Mouse (Mus musculus) forebrain, embryonic 10.5 days (tissue): ENCODE results near the gene Reep3. TPM values are rescaled to one million over a fixed set of nuclear protein-coding genes. Genes with fewer than 3 reads are reported as not detected.

ENCODE experiments used
- DNase-seq: peaks from one replicate; pipeline ENCODE4 v3.0.0-alpha.2; 2017; ENCODE audit warnings: low spot score; ENCODE audit errors: extremely low spot score
- H3K27ac ChIP-seq: fragments of 300-500 bp; sonication (generic); 2 replicates; pipeline ENCODE4 v1.5.1; 2016; ENCODE audit warnings: mild to moderate bottlenecking
- H3K27me3 ChIP-seq: fragments of 300-500 bp; sonication (generic); 2 replicates; pipeline ENCODE4 v1.6.1; 2016; ENCODE audit warnings: mild to moderate bottlenecking; ENCODE audit not compliant: poor library complexity, severe bottlenecking
- H3K36me3 ChIP-seq: fragments of 300-500 bp; sonication (generic); replicated peaks from 2 replicates; pipeline ENCODE4 v1.6.1; 2016; ENCODE audit warnings: mild to moderate bottlenecking, moderate library complexity
- H3K4me1 ChIP-seq: fragments of 300-500 bp; sonication (generic); 2 replicates; pipeline ENCODE4 v1.6.1; 2016
- H3K4me3 ChIP-seq: fragments of 300-500 bp; sonication (generic); 2 replicates; pipeline ENCODE4 v1.5.1; 2016; ENCODE audit warnings: mild to moderate bottlenecking, moderate library complexity
- H3K9me3 ChIP-seq: fragments of 300-500 bp; sonication (generic); 2 replicates; pipeline ENCODE4 v1.6.1; 2016; ENCODE audit warnings: mild to moderate bottlenecking, moderate library complexity
- WGBS: fragments of 180-500 bp; shearing (Covaris S2); methylation state at CpG from one replicate; pipeline ENCODE4 v1.1.7; 2016; 5-methylcytosine and 5-hydroxymethylcytosine counted together
- polyA plus RNA-seq: library from polyadenylated mRNA; unstranded; fragments of >200 nt; fragmentation: Nextera tagmentation; extraction: Ambion mirVana; gene quantifications from 2 replicates; pipeline ENCODE4 v1.2.1, GENCODE M21; 2016

Reep3 gene
- polyA plus RNA-seq, 1 experiment from 2014 or later, result 32.7 TPM

GRCm38 (mm10) chr10:67053475-67053874, 43.3 kb downstream of the Reep3 start:
- H3K27ac ChIP-seq, result peak overlapping the region; percentile 73; the same call in 1 of the 2 replicates
- H3K9me3 ChIP-seq, result no peaks in the 10 kb centered on the region

GRCm38 (mm10) chr10:67052429-67052828, 44.3 kb downstream of the Reep3 start:
- H3K9me3 ChIP-seq, result no peaks in the 10 kb centered on the region
- no peak overlapping the region for H3K4me3 ChIP-seq
- 87% methylated on average over 9 of the region's 9 CpGs for WGBS
- peaks cover 33% of the 10 kb centered on the region for H3K4me1 ChIP-seq
- H3K27ac ChIP-seq, result peak overlapping the region; percentile 73; the same call in 1 of the 2 replicates
- H3K27me3 ChIP-seq, result no peaks in the 10 kb centered on the region
- no peak for DNase-seq
- H3K36me3 ChIP-seq, result peaks cover 7% of the 10 kb centered on the region; the same call in 1 of the 2 replicates

More at GRCm38 (mm10) chr10:67053475-67053874, 43.3 kb downstream of the Reep3 start:
- Histone ChIP-seq H3K4me1 (peaks cover 33% of the 10 kb centered on the region), H3K27me3 (no peaks in the 10 kb centered on the region), H3K4me3 (no peak overlapping the region), H3K36me3 (peaks cover 11% of the 10 kb centered on the region; the same call in 1 of the 2 replicates)
- WGBS, result 23% methylated on average over 9 of the region's 9 CpGs
- no peak for DNase-seq

GRCm38 (mm10) chr10:67051466-67051865, 45.3 kb downstream of the Reep3 start:
- H3K36me3 ChIP-seq, result peaks cover 4% of the 10 kb centered on the region; the same call in 1 of the 2 replicates
- H3K27me3 ChIP-seq, result no peaks in the 10 kb centered on the region
- no peak overlapping the region for H3K27ac ChIP-seq
- H3K4me1 ChIP-seq, result peaks cover 29% of the 10 kb centered on the region
- no peak for DNase-seq
- 84% methylated on average over 5 of the region's 5 CpGs for WGBS
- H3K9me3 ChIP-seq, result no peaks in the 10 kb centered on the region
- no peak overlapping the region for H3K4me3 ChIP-seq

- H3K9me3 ChIP-seq, result no peaks in the 10 kb centered on the region
- H3K4me1 ChIP-seq, result peaks cover 31% of the 10 kb centered on the region
- H3K36me3 ChIP-seq, result peaks cover 4% of the 10 kb centered on the region; the same call in 1 of the 2 replicates
- no peak overlapping the region for H3K4me3 ChIP-seq
- no peaks in the 10 kb centered on the region for H3K27me3 ChIP-seq
- no peak for DNase-seq
- H3K27ac ChIP-seq, result no peak overlapping the region
- WGBS, result 79% methylated on average over 7 of the region's 7 CpGs
Observed at GRCm38 (mm10) chr10:67050766-67051165, 46.0 kb downstream of the Reep3 start.

- Histone ChIP-seq H3K36me3 (peaks cover 4% of the 10 kb centered on the region; the same call in 1 of the 2 replicates), H3K4me1 (peaks cover 40% of the 10 kb centered on the region), H3K27ac (no peak overlapping the region), H3K9me3 (no peaks in the 10 kb centered on the region), H3K27me3 (no peaks in the 10 kb centered on the region), H3K4me3 (no peak overlapping the region)
- 91% methylated on average over 7 of the region's 7 CpGs for WGBS
- DNase-seq, result no peak
Observed at GRCm38 (mm10) chr10:67049621-67050020, 47.1 kb downstream of the Reep3 start.

GRCm38 (mm10) chr10:67048871-67049615, 47.7 kb downstream of the Reep3 start:
- Histone ChIP-seq H3K4me3 (no peak overlapping the region), H3K4me1 (peaks cover 44% of the 10 kb centered on the region), H3K27ac (no peak overlapping the region), H3K9me3 (no peaks in the 10 kb centered on the region), H3K36me3 (peaks cover 4% of the 10 kb centered on the region; the same call in 1 of the 2 replicates), H3K27me3 (no peaks in the 10 kb centered on the region)
- WGBS, result 93% methylated on average over 13 of the region's 13 CpGs
- no peak for DNase-seq

- H3K27me3 ChIP-seq, result no peaks in the 10 kb centered on the region
- no peak overlapping the region for H3K27ac ChIP-seq
- no peak for DNase-seq
- H3K9me3 ChIP-seq, result no peaks in the 10 kb centered on the region
- H3K36me3 ChIP-seq, result peaks cover 8% of the 10 kb centered on the region; the same call in 1 of the 2 replicates
- no peak overlapping the region for H3K4me3 ChIP-seq
- WGBS, result 90% methylated on average over 18 of the region's 18 CpGs
- H3K4me1 ChIP-seq, result peaks cover 45% of the 10 kb centered on the region
Observed at GRCm38 (mm10) chr10:67047712-67048645, 48.8 kb downstream of the Reep3 start.

- no peak for DNase-seq
- Histone ChIP-seq H3K4me3 (no peak overlapping the region), H3K36me3 (peaks cover 8% of the 10 kb centered on the region; the same call in 1 of the 2 replicates), H3K27me3 (no peaks in the 10 kb centered on the region), H3K9me3 (no peaks in the 10 kb centered on the region), H3K27ac (no peak overlapping the region; the same call in 1 of the 2 replicates), H3K4me1 (peaks cover 30% of the 10 kb centered on the region)
- WGBS, result 81% methylated on average over 12 of the region's 12 CpGs
Observed at GRCm38 (mm10) chr10:67045192-67045899, 51.4 kb downstream of the Reep3 start.

- no peak for DNase-seq
- H3K4me3 ChIP-seq, result no peak overlapping the region
- no peak overlapping the region for H3K27ac ChIP-seq
- H3K36me3 ChIP-seq, result 0 out of 2 replicates have a peak, but pooled peaks cover 4% of the 10 kb centered on the region
- H3K27me3 ChIP-seq, result no peaks in the 10 kb centered on the region
- 79% methylated on average over 5 of the region's 5 CpGs for WGBS
- peaks cover 30% of the 10 kb centered on the region for H3K4me1 ChIP-seq
- H3K9me3 ChIP-seq, result no peaks in the 10 kb centered on the region
Observed at GRCm38 (mm10) chr10:67044346-67044745, 52.4 kb downstream of the Reep3 start.

- DNase-seq, result no peak
- 92% methylated on average over 7 of the region's 7 CpGs for WGBS
- H3K9me3 ChIP-seq, result no peaks in the 10 kb centered on the region
- peaks cover 30% of the 10 kb centered on the region for H3K4me1 ChIP-seq
- peaks cover 11% of the 10 kb centered on the region; the same call in 1 of the 2 replicates for H3K36me3 ChIP-seq
- no peak overlapping the region for H3K4me3 ChIP-seq
- no peaks in the 10 kb centered on the region for H3K27me3 ChIP-seq
- H3K27ac ChIP-seq, result peak overlapping the region; percentile 44
Observed at GRCm38 (mm10) chr10:67043236-67043635, 53.5 kb downstream of the Reep3 start.

GRCm38 (mm10) chr10:67040410-67040809, 56.3 kb downstream of the Reep3 start:
- Histone ChIP-seq H3K27ac (no peak overlapping the region), H3K4me3 (no peak overlapping the region), H3K27me3 (no peaks in the 10 kb centered on the region), H3K36me3 (peaks cover 25% of the 10 kb centered on the region), H3K9me3 (no peaks in the 10 kb centered on the region), H3K4me1 (peaks cover 27% of the 10 kb centered on the region)
- DNase-seq, result no peak
- 94% methylated on average over 3 of the region's 3 CpGs for WGBS

GRCm38 (mm10) chr10:67039001-67039400, 57.7 kb downstream of the Reep3 start:
- no peak overlapping the region for H3K27ac ChIP-seq
- H3K9me3 ChIP-seq, result no peaks in the 10 kb centered on the region
- H3K27me3 ChIP-seq, result no peaks in the 10 kb centered on the region
- 88% methylated on average over 17 of the region's 17 CpGs for WGBS
- peaks cover 16% of the 10 kb centered on the region; the same call in 1 of the 2 replicates for H3K4me1 ChIP-seq
- H3K36me3 ChIP-seq, result peaks cover 25% of the 10 kb centered on the region
- no peak for DNase-seq
- H3K4me3 ChIP-seq, result no peak overlapping the region
